Mouse (Mus musculus): ENCODE data around the gene Coro2b. TPM values are rescaled to one million over a fixed set of nuclear protein-coding genes. Genes with fewer than 3 reads are reported as not detected.
"Not testable (repeated sequence)": the region's sequence is repeated elsewhere in the genome, so short reads cannot be mapped to it uniquely, and the experiment has no call there.

Coro2b gene
- polyA plus RNA-seq, 1 experiment, result 0.13 TPM

DNA sequence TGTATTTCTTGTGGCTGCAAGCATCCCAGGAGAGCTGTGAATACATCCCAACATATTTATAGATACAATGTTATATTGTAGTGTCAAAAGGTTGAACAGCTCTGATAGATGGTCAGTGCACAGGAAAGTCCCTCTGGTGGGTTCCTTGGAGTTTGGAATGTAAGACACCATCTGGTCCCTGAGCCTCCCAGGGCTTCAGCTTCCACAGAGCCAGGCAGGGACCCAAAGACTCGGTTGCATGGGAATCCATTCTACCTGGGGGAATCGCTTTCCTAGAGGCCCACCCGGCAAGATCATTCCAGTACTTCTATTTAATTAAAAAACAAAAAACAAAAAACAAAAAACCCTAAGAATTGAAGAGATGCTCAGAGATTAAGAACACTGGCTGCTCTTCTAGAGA is 78.4 kb downstream of the Coro2b start:
- Histone ChIP-seq H3K36me3 (replicated peaks; ENCODE audit: low read length) (no peaks in the 10 kb centered on the region), H3K4me3 (replicated peaks) (no peak overlapping the region), H3K4me1 (peaks cover 56% of the 10 kb centered on the region), H3K9me3 (no peaks in the 10 kb centered on the region), H3K27me3 (replicated peaks) (peaks cover 43% of the 10 kb centered on the region)
- no peak for TF ChIP-seq GATA1 (IDR thresholded peaks at IDR 0.05; ENCODE audit: borderline replicate concordance, low read length)
- TF ChIP-seq FLI1 (IDR thresholded peaks at IDR 0.05; ENCODE audit: low read length), result no peak

DNA sequence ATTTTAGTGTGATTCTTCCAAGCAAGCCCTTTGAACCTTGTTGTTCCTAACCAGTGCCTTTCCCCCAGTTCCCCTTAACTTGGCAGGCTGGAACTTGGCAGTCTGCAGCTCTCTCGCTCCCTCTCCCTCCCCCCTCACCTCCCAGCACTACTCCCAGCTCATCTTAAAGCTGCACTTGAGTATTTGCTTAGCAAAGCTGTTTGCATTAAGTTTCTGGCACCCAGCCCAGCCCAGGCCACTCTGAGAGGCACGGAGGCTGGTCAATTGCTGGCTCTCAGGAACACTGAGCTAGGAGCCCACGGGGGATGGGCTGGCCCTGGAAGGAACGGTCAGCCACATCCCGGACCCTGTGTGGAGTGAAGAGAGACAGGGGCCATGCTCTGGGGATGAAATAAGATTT is 80.8 kb downstream of the Coro2b start:
- H3K9me3 ChIP-seq, result no peaks in the 10 kb centered on the region
- no peaks in the 10 kb centered on the region for H3K36me3 ChIP-seq (replicated peaks; ENCODE audit: low read length)
- peaks cover 36% of the 10 kb centered on the region for H3K27me3 ChIP-seq (replicated peaks)
- TF ChIP-seq GATA1 (IDR thresholded peaks at IDR 0.05; ENCODE audit: borderline replicate concordance, low read length) (no peak), FLI1 (IDR thresholded peaks at IDR 0.05; ENCODE audit: low read length) (no peak)
- no peak overlapping the region for H3K4me3 ChIP-seq (replicated peaks)
- peaks cover 70% of the 10 kb centered on the region for H3K4me1 ChIP-seq

DNA sequence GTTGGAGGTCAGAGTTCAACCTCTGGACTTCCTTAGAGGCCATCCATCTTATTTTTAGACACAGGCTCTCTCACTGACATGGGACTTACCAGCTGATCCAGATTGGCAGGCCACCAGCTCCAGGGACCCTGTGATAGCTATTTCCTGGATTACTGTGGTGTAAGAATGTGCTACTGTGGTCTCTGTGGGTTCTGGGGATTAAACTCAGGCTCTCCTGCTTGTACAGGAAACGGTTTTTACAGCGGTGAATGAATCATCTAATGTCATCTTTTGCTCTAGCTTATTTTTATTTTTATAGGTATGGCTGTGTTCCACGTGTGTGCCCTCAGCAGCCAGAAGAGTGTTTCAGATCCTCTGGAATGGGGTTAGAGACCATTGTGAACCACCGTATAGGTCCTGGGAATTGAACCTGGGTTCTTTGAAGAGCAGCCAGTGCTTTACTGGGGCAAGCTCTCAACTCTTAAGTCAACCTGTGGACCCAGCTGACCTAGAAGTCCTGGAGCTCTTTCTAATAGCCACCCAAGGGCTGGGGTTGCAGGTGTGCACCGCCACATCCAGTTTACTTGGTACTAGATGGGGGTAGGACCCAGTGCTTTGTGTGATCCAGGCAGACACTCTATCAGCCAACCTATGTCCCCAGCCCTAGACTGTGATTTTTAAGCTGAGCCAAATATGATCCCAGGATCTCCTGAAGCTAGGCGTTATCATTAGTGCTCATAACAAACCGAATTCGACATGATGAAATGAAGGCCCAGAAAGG is 81.5 kb downstream of the Coro2b start:
- Histone ChIP-seq H3K9me3 (no peaks in the 10 kb centered on the region), H3K4me1 (peaks cover 70% of the 10 kb centered on the region), H3K4me3 (replicated peaks) (no peak overlapping the region), H3K36me3 (replicated peaks; ENCODE audit: low read length) (no peaks in the 10 kb centered on the region), H3K27me3 (replicated peaks) (peaks cover 36% of the 10 kb centered on the region)
- no peak for TF ChIP-seq FLI1 (IDR thresholded peaks at IDR 0.05; ENCODE audit: low read length)
- no peak for TF ChIP-seq GATA1 (IDR thresholded peaks at IDR 0.05; ENCODE audit: borderline replicate concordance, low read length)

DNA sequence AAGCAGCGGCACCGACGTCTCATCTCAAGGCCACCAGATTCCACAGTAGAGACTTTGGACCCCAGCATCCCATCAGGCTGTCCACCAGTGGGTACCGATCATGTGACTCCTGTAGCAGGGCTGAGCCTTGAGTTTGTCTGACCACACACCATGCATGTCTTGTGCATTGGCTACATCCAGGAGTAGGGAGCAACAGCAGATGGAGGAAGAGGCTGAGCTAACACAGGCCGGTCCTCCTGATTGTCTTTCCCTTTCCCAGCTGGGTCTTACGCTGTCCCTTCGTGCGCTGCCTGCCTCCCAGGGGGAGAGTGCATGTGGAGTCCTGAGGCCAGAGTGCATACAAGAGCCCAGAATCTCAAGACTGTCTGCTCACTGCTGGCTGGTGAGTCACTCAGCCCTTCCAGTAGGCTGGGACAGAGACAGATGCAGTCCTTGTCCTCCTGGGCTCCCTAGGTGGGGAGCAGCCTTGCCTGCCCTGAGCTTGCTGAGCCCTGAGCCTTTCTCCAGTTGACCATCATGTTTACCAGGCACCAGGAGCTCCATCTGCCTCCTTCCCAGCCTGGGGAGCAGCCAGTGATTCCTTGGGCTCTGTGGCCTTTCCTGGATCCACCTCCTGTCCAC is 84.4 kb downstream of the Coro2b start:
- H3K36me3 ChIP-seq (replicated peaks; ENCODE audit: low read length), result no peaks in the 10 kb centered on the region
- TF ChIP-seq GATA1 (IDR thresholded peaks at IDR 0.05; ENCODE audit: borderline replicate concordance, low read length), result no peak
- no peak for TF ChIP-seq FLI1 (IDR thresholded peaks at IDR 0.05; ENCODE audit: low read length)
- no peaks in the 10 kb centered on the region for H3K9me3 ChIP-seq
- peaks cover 60% of the 10 kb centered on the region for H3K4me1 ChIP-seq
- H3K4me3 ChIP-seq (replicated peaks), result peak overlapping the region; percentile 19
- peaks cover 26% of the 10 kb centered on the region for H3K27me3 ChIP-seq (replicated peaks)

DNA sequence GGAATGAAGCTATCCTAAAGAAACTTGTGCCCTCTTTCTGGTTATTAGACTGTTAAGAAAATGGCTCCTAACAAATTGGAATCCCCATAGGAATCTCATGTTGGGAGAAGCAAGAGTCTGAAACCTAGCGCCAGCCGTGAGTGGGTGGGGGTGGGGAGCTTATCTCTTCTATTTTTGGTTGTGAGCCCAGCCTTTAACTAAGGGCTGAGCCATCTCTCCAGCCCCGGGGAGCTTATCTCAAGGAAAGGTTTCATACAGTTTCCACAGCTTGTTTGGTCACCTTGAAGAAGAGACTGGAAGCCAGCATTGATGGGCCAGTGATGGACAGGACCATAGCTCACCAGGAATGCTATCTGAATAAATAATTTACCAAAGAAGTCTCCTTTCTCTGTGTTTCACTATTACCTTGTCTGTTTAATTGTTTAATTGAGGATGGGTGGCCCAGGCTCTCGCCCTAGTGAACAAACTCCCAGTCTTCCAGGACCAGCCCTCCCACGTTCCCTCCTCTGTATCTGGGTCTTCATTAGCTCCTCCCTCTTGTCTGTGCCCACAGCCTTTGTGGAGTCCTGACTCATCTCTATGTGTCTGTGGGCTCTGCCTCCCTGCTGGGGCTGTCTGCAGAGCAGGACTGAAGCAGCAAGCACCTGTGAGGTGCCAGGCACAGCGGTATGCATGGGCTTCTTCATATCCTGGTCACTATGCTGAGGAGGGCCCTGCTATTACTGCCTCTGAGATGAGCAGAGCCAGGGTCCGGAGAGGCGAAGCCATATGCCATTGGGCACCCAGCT is 85.1 kb downstream of the Coro2b start:
- no peaks in the 10 kb centered on the region for H3K9me3 ChIP-seq
- H3K36me3 ChIP-seq (replicated peaks; ENCODE audit: low read length), result no peaks in the 10 kb centered on the region
- TF ChIP-seq FLI1 (IDR thresholded peaks at IDR 0.05; ENCODE audit: low read length) (no peak), GATA1 (IDR thresholded peaks at IDR 0.05; ENCODE audit: borderline replicate concordance, low read length) (no peak)
- peaks cover 26% of the 10 kb centered on the region for H3K27me3 ChIP-seq (replicated peaks)
- peaks cover 60% of the 10 kb centered on the region for H3K4me1 ChIP-seq
- no peak overlapping the region for H3K4me3 ChIP-seq (replicated peaks)

DNA sequence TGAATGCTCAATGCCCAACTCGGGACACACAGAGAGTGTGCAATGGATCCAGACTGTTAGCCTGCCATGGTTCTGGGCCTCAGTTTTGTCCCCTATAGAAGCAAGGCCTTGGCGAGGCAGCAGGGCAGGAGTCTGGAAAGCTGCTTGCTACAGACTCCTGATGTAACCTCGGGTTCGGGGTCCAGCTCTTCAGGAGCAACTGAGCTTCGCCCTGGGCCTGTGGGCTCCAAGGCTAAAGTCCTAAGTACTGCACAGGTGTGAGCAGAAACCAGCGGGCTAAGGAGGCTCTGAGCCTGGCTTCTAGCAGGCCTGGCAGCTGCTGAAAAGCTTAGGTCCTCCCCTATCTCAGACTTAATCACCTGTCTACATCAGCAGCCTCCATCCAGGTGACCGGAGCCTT is 86.0 kb downstream of the Coro2b start:
- Histone ChIP-seq H3K27me3 (replicated peaks) (peaks cover 26% of the 10 kb centered on the region), H3K36me3 (replicated peaks; ENCODE audit: low read length) (no peaks in the 10 kb centered on the region), H3K4me3 (replicated peaks) (no peak overlapping the region), H3K4me1 (peaks cover 57% of the 10 kb centered on the region), H3K9me3 (no peaks in the 10 kb centered on the region)
- TF ChIP-seq FLI1 (IDR thresholded peaks at IDR 0.05; ENCODE audit: low read length), result no peak
- TF ChIP-seq GATA1 (IDR thresholded peaks at IDR 0.05; ENCODE audit: borderline replicate concordance, low read length), result no peak

DNA sequence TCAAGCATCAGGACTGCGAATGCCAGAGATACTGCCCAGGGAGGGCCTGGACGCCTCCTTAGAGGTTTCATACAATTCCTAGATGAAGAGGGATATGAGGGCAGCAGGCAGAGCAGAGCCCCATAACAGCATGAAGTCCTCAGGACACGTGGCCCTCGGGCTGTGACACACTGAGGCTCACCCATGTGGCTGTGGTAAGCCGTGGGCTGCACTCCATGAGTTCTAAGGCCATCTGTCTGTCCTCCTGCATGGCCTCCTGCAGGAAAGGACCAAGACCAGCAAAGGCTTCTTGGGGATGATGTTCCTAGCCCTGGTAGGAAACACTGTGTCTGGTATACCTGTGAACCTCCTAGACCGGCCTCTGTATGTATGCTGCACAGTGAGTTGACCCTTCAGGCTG is 86.5 kb downstream of the Coro2b start:
- H3K4me1 ChIP-seq, result peaks cover 52% of the 10 kb centered on the region
- no peaks in the 10 kb centered on the region for H3K9me3 ChIP-seq
- TF ChIP-seq FLI1 (IDR thresholded peaks at IDR 0.05; ENCODE audit: low read length), result no peak
- TF ChIP-seq GATA1 (IDR thresholded peaks at IDR 0.05; ENCODE audit: borderline replicate concordance, low read length), result no peak
- H3K27me3 ChIP-seq (replicated peaks), result peaks cover 26% of the 10 kb centered on the region
- H3K36me3 ChIP-seq (replicated peaks; ENCODE audit: low read length), result no peaks in the 10 kb centered on the region
- no peak overlapping the region for H3K4me3 ChIP-seq (replicated peaks)

DNA sequence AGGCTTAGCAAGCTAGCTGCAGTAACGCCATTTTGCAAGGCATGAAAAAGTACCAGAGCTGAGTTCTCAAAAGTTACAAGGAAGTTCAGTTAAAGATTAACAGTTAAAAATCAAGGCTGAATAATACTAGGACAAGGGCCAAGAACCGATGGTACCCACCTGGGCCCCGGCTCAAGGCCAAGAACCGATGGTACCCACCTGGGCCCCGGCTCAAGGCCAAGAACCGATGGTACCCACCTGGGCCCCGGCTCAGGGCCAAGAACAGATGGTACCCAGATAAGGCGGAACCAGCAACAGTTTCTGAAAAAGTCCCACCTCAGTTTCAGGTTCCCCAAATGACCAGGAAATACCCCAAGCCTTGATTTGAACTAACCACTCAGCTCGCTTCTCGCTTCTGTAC is 89.5 kb downstream of the Coro2b start:
- not testable (repeated sequence) for H3K36me3 ChIP-seq (replicated peaks; ENCODE audit: low read length); H3K4me3 ChIP-seq (replicated peaks); H3K9me3 ChIP-seq
- Histone ChIP-seq H3K27me3 (replicated peaks) (peaks cover 14% of the 10 kb centered on the region), H3K4me1 (peaks cover 21% of the 10 kb centered on the region)

DNA sequence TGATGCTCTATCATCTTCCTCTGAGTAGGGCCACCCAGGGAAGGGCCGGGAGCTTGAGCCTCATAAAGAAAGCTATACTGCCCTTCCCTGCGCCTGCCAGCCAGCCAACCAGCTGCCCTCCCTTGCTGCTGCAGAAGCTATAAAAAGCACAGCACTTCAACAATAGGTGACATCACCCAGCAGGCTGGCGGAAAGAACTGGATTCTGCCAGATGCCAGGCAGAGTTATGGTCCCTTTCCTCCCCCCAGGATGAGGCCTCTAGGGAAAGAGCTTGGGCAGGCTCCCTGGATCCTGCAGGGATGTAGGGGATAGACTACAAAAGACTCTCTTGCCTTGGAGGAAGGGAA is 98.1 kb downstream of the Coro2b start:
- Histone ChIP-seq H3K4me3 (replicated peaks) (no peak overlapping the region), H3K27me3 (replicated peaks) (peaks cover 12% of the 10 kb centered on the region), H3K9me3 (no peaks in the 10 kb centered on the region), H3K4me1 (peaks cover 32% of the 10 kb centered on the region), H3K36me3 (replicated peaks; ENCODE audit: low read length) (no peaks in the 10 kb centered on the region)
- TF ChIP-seq FLI1 (IDR thresholded peaks at IDR 0.05; ENCODE audit: low read length) (no peak), GATA1 (IDR thresholded peaks at IDR 0.05; ENCODE audit: borderline replicate concordance, low read length) (no peak)

All from megakaryocyte, embryonic 14.5 days (primary cell).